Mouse (Mus musculus) heart, postnatal 0 days (tissue): Measurements from ENCODE around the gene Phactr1. TPM values are rescaled to one million over a fixed set of nuclear protein-coding genes. Genes with fewer than 3 reads are reported as not detected.
A peak's percentile ranks its signal among the peaks of the same experiment; 100 is the strongest.

ENCODE experiments used
- ATAC-seq: fragments of 200-750 bp; cut with Nextera tagmentation; 2 replicates; pipeline ENCODE4 v1.8.0; 2017; ENCODE audit warnings: low read depth, moderate number of reproducible peaks, moderate library complexity; ENCODE audit not compliant: insufficient read depth
- DNase-seq: peaks from one replicate; pipeline ENCODE4 v3.0.0-alpha.2; 2016; ENCODE audit warnings: low spot score
- H3K27ac ChIP-seq: fragments of 300-500 bp; sonication (generic); 2 replicates; pipeline ENCODE4 v1.5.1; 2014; ENCODE audit warnings: low read depth, mild to moderate bottlenecking
- H3K27me3 ChIP-seq: fragments of 300-500 bp; sonication (generic); 2 replicates; pipeline ENCODE4 v1.6.1; 2014; ENCODE audit warnings: low read length, mixed read lengths; ENCODE audit not compliant: control insufficient read depth, insufficient read depth
- H3K36me3 ChIP-seq: fragments of 300-500 bp; sonication (generic); replicated peaks from 2 replicates; pipeline ENCODE4 v1.6.1; 2014; ENCODE audit warnings: low read length, mixed read lengths; ENCODE audit not compliant: control insufficient read depth, insufficient read depth
- H3K4me1 ChIP-seq: fragments of 300-500 bp; sonication (generic); 2 replicates; pipeline ENCODE4 v1.6.1; 2014; ENCODE audit warnings: antibody characterized with exemption; ENCODE audit not compliant: control insufficient read depth, insufficient read depth
- H3K4me2 ChIP-seq: fragments of 300-500 bp; sonication (generic); 2 replicates; pipeline ENCODE4 v1.6.1; 2014; ENCODE audit warnings: low read depth, mild to moderate bottlenecking, low read length, moderate library complexity
- H3K4me3 ChIP-seq: fragments of 300-500 bp; sonication (generic); 2 replicates; pipeline ENCODE4 v1.5.1; 2014; ENCODE audit warnings: low read depth, low read length
- H3K9ac ChIP-seq: fragments of 300-500 bp; sonication (generic); replicated peaks from 2 replicates; pipeline ENCODE4 v1.6.1; 2014; ENCODE audit warnings: low read depth, low read length, mixed read lengths
- H3K9me3 ChIP-seq: fragments of 300-500 bp; sonication (generic); replicated peaks from 2 replicates; pipeline ENCODE4 v1.6.1; 2016; ENCODE audit warnings: low read length; ENCODE audit not compliant: control insufficient read depth
- CTCF ChIP-seq: IDR thresholded peaks from 2 replicates; pipeline ENCODE4 v1.5.1; 2016; ENCODE audit warnings: antibody characterized with exemption, control low read depth, low read depth
- EP300 ChIP-seq: IDR thresholded peaks from 2 replicates; pipeline ENCODE4 v1.6.1; 2016; ENCODE audit warnings: antibody characterized with exemption, low read depth
- WGBS: fragments of 180-500 bp; shearing (Covaris S2); extraction: QIAGEN DNeasy Blood & Tissue Kit; methylation state at CpG from one replicate; pipeline ENCODE4 v1.1.7; 2014; 5-methylcytosine and 5-hydroxymethylcytosine counted together
- polyA plus RNA-seq: library from polyadenylated mRNA; unstranded; fragments of >200 nt; fragmentation: Nextera tagmentation; extraction: Ambion mirVana; gene quantifications from 2 replicates; pipeline ENCODE4 v1.2.1, GENCODE M21; 2015
- total RNA-seq: library from RNA; depleted of rRNA; stranded (reverse); fragments of >200 nt; gene quantifications from 2 replicates; pipeline ENCODE4 v1.2.3, GENCODE M21; 2014; ENCODE audit warnings: low replicate concordance

The Phactr1 gene
- total and polyA plus RNA-seq, 2 experiments from 2014 or later, result 1.6 to 4.8 TPM

DNA sequence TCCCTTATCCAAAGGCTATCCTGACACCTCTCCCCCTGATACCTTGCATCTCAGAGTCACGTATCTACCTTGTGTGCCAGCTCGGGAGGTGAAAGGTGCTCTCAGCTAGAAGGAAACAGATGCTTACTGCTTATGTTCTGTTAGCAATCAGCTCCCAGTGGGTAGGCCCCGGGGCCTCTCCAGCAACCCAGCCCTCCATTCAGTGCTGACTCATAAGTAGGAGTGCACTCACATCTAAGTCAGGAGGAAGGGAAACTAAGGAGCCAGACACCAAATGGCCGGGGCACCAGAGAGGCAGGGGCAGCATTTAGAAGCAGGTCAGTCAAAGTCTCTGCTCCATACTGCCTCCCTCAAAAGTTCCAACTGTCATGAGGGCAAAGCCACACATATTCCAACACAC, 468.3 kb downstream of the Phactr1 start:
- TF ChIP-seq EP300 (no peak), CTCF (no peak)
- Histone ChIP-seq H3K36me3 (peaks cover 20% of the 10 kb centered on the region; the same call in 1 of the 2 replicates), H3K4me2 (no peak overlapping the region), H3K9me3 (no peaks in the 10 kb centered on the region), H3K4me1 (peaks cover 4% of the 10 kb centered on the region; the same call in 1 of the 2 replicates), H3K4me3 (no peak overlapping the region), H3K27me3 (no peaks in the 10 kb centered on the region), H3K9ac (no peak overlapping the region), H3K27ac (no peak overlapping the region)
- ATAC-seq (no peak), DNase-seq (no peak)
- 71% methylated on average over 4 of the region's 4 CpGs for whole genome bisulfite sequencing

DNA sequence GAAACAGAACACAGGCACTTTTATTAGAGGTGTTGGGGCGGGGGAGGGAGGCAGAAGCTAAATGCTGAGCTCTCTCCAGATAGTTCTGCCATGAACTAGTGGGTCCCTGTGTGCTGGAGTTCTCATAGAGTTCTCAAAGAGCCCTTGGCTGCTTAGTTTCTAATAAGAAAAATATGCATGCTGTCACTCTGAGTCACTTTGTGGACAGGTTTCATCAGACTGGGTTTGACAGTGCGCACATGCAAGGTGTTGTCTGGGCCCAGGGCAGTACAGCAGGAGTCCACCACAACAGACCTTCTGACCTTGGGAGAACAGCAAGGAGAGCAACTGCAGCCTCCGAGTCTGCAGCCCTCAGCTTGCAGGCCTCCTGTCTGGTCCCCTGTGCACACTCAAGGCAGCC, 469.2 kb downstream of the Phactr1 start:
- Histone ChIP-seq H3K9ac (no peak overlapping the region), H3K27ac (no peak overlapping the region), H3K4me1 (peaks cover 4% of the 10 kb centered on the region; the same call in 1 of the 2 replicates), H3K36me3 (peaks cover 29% of the 10 kb centered on the region; the same call in 1 of the 2 replicates), H3K27me3 (no peaks in the 10 kb centered on the region), H3K9me3 (no peaks in the 10 kb centered on the region), H3K4me3 (no peak overlapping the region), H3K4me2 (no peak overlapping the region)
- 65% methylated on average over 3 of the region's 3 CpGs for WGBS
- no peak for ATAC-seq
- DNase-seq, result no peak
- TF ChIP-seq EP300 (no peak), CTCF (no peak)

DNA sequence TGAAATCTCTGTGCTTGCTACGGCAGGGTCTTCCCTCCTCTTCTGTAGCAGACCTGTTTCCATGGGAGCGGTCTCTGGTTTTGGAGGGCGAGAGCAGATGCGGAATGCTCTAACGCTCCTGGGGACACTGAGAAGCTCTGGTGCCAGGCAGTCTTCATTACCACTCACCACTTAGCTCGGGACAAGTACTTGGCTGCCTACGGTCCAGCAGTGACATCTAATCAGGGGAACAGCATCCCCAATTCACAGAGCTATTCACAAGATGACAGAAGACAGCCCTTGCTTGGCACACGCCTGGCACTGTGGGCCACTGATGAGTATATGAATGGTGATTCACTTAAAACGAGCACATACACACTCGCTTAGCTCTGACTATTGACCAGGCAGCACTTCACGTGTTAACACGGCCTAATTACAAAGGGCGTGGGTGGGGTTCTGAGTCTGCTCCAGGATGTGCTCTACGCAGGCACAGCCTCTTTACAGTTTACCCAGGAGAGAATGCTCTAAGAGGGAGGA, 471.6 kb downstream of the Phactr1 start:
- Histone ChIP-seq H3K4me1 (peaks cover 4% of the 10 kb centered on the region; the same call in 1 of the 2 replicates), H3K27me3 (no peaks in the 10 kb centered on the region), H3K27ac (peak overlapping the region; percentile 40), H3K9me3 (no peaks in the 10 kb centered on the region), H3K9ac (no peak overlapping the region), H3K4me3 (no peak overlapping the region), H3K36me3 (peaks cover 39% of the 10 kb centered on the region), H3K4me2 (no peak overlapping the region)
- ATAC-seq (peak; percentile 69), DNase-seq (peak; percentile 45)
- 52% methylated on average over 14 of the region's 14 CpGs for WGBS
- TF ChIP-seq EP300 (no peak), CTCF (no peak)

GRCm38 (mm10) chr13:43157370-43157769, 476.9 kb downstream of the Phactr1 start:
- Histone ChIP-seq H3K4me3 (no peak overlapping the region), H3K9ac (no peak overlapping the region), H3K4me1 (no peaks in the 10 kb centered on the region), H3K27ac (no peak overlapping the region), H3K9me3 (no peaks in the 10 kb centered on the region), H3K36me3 (peaks cover 27% of the 10 kb centered on the region; the same call in 1 of the 2 replicates), H3K4me2 (no peak overlapping the region), H3K27me3 (no peaks in the 10 kb centered on the region)
- no peak for ATAC-seq
- 49% methylated on average over 5 of the region's 5 CpGs for WGBS
- DNase-seq, result no peak
- TF ChIP-seq EP300, result no peak

DNA sequence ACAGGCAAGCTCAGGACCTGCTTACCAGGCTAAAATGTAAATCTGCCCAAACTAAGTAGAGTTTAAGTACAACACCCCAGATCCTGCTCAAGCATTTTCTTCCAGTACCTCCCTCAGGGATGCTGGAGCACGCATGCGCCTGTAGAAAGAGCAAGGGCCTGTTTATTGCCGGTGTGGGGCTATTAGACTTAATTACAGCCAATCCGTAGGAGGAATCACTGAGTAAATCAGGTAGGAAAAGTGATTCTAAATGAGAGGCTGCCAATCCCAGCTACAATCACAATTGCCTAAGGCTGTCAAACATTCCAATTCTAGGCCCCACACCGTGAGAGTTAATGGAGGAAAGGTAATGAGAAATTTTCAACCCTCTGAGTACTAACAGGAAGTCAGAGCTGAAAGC, 477.9 kb downstream of the Phactr1 start:
- H3K9ac ChIP-seq, result no peak overlapping the region
- WGBS, result 73% methylated on average over 5 of the region's 5 CpGs

GRCm38 (mm10) chr13:43159429-43159828, 479.0 kb downstream of the Phactr1 start:
- H3K27me3 ChIP-seq, result no peaks in the 10 kb centered on the region
- H3K27ac ChIP-seq, result peak overlapping the region; percentile 59
- no peak overlapping the region for H3K4me3 ChIP-seq
- H3K36me3 ChIP-seq, result peaks cover 30% of the 10 kb centered on the region
- H3K9me3 ChIP-seq, result no peaks in the 10 kb centered on the region
- WGBS, result 43% methylated on average over 3 of the region's 3 CpGs
- no peaks in the 10 kb centered on the region for H3K4me1 ChIP-seq
- H3K4me2 ChIP-seq, result no peak overlapping the region
- TF ChIP-seq EP300, result no peak
- TF ChIP-seq CTCF, result no peak
- ATAC-seq (peak; percentile 70), DNase-seq (peak; percentile 32)
- no peak overlapping the region for H3K9ac ChIP-seq

More for the DNA sequence above, 477.9 kb downstream of the Phactr1 start:
- no peak for TF ChIP-seq CTCF
- TF ChIP-seq EP300, result no peak
- DNase-seq (no peak), ATAC-seq (no peak)
- Histone ChIP-seq H3K4me3 (no peak overlapping the region), H3K27ac (no peak overlapping the region), H3K27me3 (no peaks in the 10 kb centered on the region), H3K36me3 (peaks cover 29% of the 10 kb centered on the region), H3K4me1 (no peaks in the 10 kb centered on the region), H3K4me2 (no peak overlapping the region), H3K9me3 (no peaks in the 10 kb centered on the region)
